Mouse (Mus musculus): ENCODE measurements around the gene Scgb1a1. TPM values are rescaled to one million over a fixed set of nuclear protein-coding genes. Genes with fewer than 3 reads are reported as not detected.

Scgb1a1 gene
- polyA plus RNA-seq, 1 experiment from 2014 or later = not detected

DNA sequence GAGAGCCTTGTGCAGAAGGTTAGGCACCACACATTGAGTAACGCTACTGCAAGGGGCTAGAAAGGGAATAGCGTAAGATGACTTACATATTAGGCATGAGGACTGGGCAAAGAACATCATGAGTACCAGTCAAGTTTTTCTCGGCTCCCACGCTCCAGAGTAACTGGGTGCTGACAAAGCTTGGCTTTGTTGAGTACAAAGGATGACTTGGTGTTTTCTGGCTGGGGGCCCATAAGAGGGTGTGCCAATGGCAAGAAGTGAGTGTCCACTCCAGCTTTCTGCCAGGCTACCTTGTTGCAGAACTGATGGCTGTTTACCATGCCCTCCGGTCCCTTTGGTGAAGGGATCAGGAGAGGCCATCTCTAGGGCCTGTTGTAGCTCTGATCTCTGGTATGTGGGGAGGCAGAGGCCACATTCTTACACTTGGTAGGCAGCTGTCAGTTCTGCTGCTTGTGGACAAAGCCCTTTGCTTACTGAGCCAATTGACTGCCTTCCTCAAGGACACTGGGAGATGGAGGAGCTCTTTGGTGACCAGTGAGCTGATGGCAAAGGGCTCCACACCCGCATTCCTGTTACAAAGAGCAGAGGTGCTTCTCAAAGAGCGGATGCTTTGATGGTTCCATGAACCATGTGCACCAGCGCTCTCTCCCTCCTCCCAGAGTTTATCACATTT, 26.4 kb downstream of the Scgb1a1 start:
- Histone ChIP-seq H3K4me2 (ENCODE audit: low read length) (no peak overlapping the region), H3K9me3 (replicated peaks; ENCODE audit: low read length) (no peaks in the 10 kb centered on the region), H3K4me1 (replicated peaks; ENCODE audit: insufficient read depth, low read length) (peaks cover 5% of the 10 kb centered on the region; the same call in 1 of the 2 replicates), H3K4me3 (replicated peaks; ENCODE audit: low read depth, low read length) (no peak overlapping the region), H3K36me3 (ENCODE audit: insufficient read depth, low read length) (no peaks in the 10 kb centered on the region), H3K27me3 (ENCODE audit: insufficient read depth, low read length) (no peaks in the 10 kb centered on the region), H3K9ac (ENCODE audit: low read depth, low read length) (no peak overlapping the region), H3K27ac (no peak overlapping the region)
- TF ChIP-seq CTCF (IDR thresholded peaks at IDR 0.05; ENCODE audit: low read depth) = no peak
- WGBS = 92% methylated on average over 8 of the region's 8 CpGs
- ATAC-seq (replicated peaks; ENCODE audit: low FRiP score, low read depth) (no peak), DNase-seq (ENCODE audit: low spot score) (no peak)

GRCm38 (mm10) chr19:9060103-9060502, 27.7 kb downstream of the Scgb1a1 start:
- H3K4me1 ChIP-seq (replicated peaks; ENCODE audit: insufficient read depth, low read length) = no peaks in the 10 kb centered on the region
- no peaks in the 10 kb centered on the region for H3K27me3 ChIP-seq (ENCODE audit: insufficient read depth, low read length)
- H3K9me3 ChIP-seq (replicated peaks; ENCODE audit: low read length) = no peaks in the 10 kb centered on the region
- no peak overlapping the region for H3K27ac ChIP-seq
- no peak overlapping the region for H3K9ac ChIP-seq (ENCODE audit: low read depth, low read length)
- no peak for TF ChIP-seq CTCF (IDR thresholded peaks at IDR 0.05; ENCODE audit: low read depth)
- no peak overlapping the region for H3K4me3 ChIP-seq (replicated peaks; ENCODE audit: low read depth, low read length)
- ATAC-seq (replicated peaks; ENCODE audit: low FRiP score, low read depth) (no peak), DNase-seq (ENCODE audit: low spot score) (no peak)
- no peaks in the 10 kb centered on the region for H3K36me3 ChIP-seq (ENCODE audit: insufficient read depth, low read length)
- H3K4me2 ChIP-seq (ENCODE audit: low read length) = no peak overlapping the region
- 67% methylated on average over 4 of the region's 4 CpGs for WGBS

DNA sequence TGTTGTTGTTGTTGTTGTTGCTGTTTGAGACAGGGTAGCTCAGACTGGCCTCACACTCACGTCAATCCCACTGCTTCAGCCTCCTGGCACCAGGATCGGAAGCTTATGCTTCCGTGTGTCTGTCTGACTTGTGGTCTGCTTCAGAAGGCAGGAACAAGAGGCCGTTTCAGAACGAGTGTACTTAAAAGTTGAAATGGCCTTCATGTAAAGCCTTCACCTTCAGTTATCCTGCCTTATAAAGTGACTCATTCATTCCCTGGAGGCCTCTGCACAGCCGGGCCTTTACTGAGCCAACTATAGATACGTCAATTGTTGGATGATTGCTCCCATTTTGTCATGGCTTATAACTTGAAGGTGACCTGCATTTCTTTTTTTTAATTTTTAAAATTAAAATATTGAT, 28.4 kb downstream of the Scgb1a1 start:
- H3K27ac ChIP-seq = no peak overlapping the region
- DNase-seq (ENCODE audit: low spot score) (no peak), ATAC-seq (replicated peaks; ENCODE audit: low FRiP score, low read depth) (no peak)
- no peak overlapping the region for H3K4me3 ChIP-seq (replicated peaks; ENCODE audit: low read depth, low read length)
- no peak overlapping the region for H3K4me2 ChIP-seq (ENCODE audit: low read length)
- no peaks in the 10 kb centered on the region for H3K36me3 ChIP-seq (ENCODE audit: insufficient read depth, low read length)
- H3K4me1 ChIP-seq (replicated peaks; ENCODE audit: insufficient read depth, low read length) = no peaks in the 10 kb centered on the region
- H3K27me3 ChIP-seq (ENCODE audit: insufficient read depth, low read length) = no peaks in the 10 kb centered on the region
- no peak for TF ChIP-seq CTCF (IDR thresholded peaks at IDR 0.05; ENCODE audit: low read depth)
- 68% methylated on average over 7 of the region's 7 CpGs for WGBS
- H3K9ac ChIP-seq (ENCODE audit: low read depth, low read length) = no peak overlapping the region
- no peaks in the 10 kb centered on the region for H3K9me3 ChIP-seq (replicated peaks; ENCODE audit: low read length)

GRCm38 (mm10) chr19:9058944-9059343, 28.8 kb downstream of the Scgb1a1 start:
- H3K36me3 ChIP-seq (ENCODE audit: insufficient read depth, low read length) = no peaks in the 10 kb centered on the region
- no peak overlapping the region for H3K4me2 ChIP-seq (ENCODE audit: low read length)
- no peak for TF ChIP-seq CTCF (IDR thresholded peaks at IDR 0.05; ENCODE audit: low read depth)
- H3K9ac ChIP-seq (ENCODE audit: low read depth, low read length) = no peak overlapping the region
- H3K27ac ChIP-seq = no peak overlapping the region
- no peaks in the 10 kb centered on the region for H3K4me1 ChIP-seq (replicated peaks; ENCODE audit: insufficient read depth, low read length)
- ATAC-seq (replicated peaks; ENCODE audit: low FRiP score, low read depth) = no peak
- no peaks in the 10 kb centered on the region for H3K9me3 ChIP-seq (replicated peaks; ENCODE audit: low read length)
- 76% methylated on average over 4 of the region's 4 CpGs for WGBS
- DNase-seq (ENCODE audit: low spot score) = no peak
- no peaks in the 10 kb centered on the region for H3K27me3 ChIP-seq (ENCODE audit: insufficient read depth, low read length)
- H3K4me3 ChIP-seq (replicated peaks; ENCODE audit: low read depth, low read length) = no peak overlapping the region

DNA sequence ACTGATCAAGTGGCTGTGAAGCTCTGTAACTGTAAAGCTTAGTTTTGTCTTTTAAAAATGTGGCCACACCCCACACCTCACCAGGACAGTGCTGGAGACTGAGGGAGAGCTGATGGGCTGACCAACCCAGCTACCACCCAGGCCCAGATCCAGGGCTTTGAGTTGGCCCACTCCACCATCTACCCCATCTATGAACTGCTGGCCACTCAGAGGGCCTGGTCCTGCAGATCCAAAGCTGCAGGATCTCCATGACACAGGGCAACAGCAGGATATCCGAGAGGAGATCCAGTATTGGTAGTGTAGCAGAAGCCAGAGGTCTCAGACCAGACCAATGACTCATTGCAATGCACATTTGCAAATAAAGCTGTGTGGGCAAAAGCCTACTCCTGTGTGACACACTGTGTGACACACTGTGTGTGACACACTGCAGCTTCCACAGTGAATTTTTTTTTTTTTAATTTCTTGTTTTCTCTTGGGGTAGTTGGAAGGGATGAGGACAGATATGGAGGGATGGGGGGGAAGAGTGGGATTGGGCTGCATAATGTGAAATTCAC, 29.4 kb downstream of the Scgb1a1 start:
- 69% methylated on average over 1 of the region's 1 CpGs for WGBS
- no peak for ATAC-seq (replicated peaks; ENCODE audit: low FRiP score, low read depth)
- H3K9me3 ChIP-seq (replicated peaks; ENCODE audit: low read length) = no peaks in the 10 kb centered on the region

GRCm38 (mm10) chr19:9057679-9058078, 30.1 kb downstream of the Scgb1a1 start:
- TF ChIP-seq CTCF (IDR thresholded peaks at IDR 0.05; ENCODE audit: low read depth) = no peak
- Histone ChIP-seq H3K9me3 (replicated peaks; ENCODE audit: low read length) (no peaks in the 10 kb centered on the region), H3K4me2 (ENCODE audit: low read length) (no peak overlapping the region), H3K9ac (ENCODE audit: low read depth, low read length) (no peak overlapping the region), H3K4me1 (replicated peaks; ENCODE audit: insufficient read depth, low read length) (no peaks in the 10 kb centered on the region), H3K27me3 (ENCODE audit: insufficient read depth, low read length) (no peaks in the 10 kb centered on the region), H3K36me3 (ENCODE audit: insufficient read depth, low read length) (no peaks in the 10 kb centered on the region), H3K4me3 (replicated peaks; ENCODE audit: low read depth, low read length) (no peak overlapping the region), H3K27ac (no peak overlapping the region)
- no peak for ATAC-seq (replicated peaks; ENCODE audit: low FRiP score, low read depth)
- DNase-seq (ENCODE audit: low spot score) = no peak

More for the DNA sequence above, 29.4 kb downstream of the Scgb1a1 start:
- H3K27me3 ChIP-seq (ENCODE audit: insufficient read depth, low read length) = no peaks in the 10 kb centered on the region
- no peak overlapping the region for H3K4me3 ChIP-seq (replicated peaks; ENCODE audit: low read depth, low read length)
- H3K27ac ChIP-seq = no peak overlapping the region
- no peak overlapping the region for H3K9ac ChIP-seq (ENCODE audit: low read depth, low read length)
- no peak overlapping the region for H3K4me2 ChIP-seq (ENCODE audit: low read length)
- H3K4me1 ChIP-seq (replicated peaks; ENCODE audit: insufficient read depth, low read length) = no peaks in the 10 kb centered on the region
- no peak for DNase-seq (ENCODE audit: low spot score)
- no peaks in the 10 kb centered on the region for H3K36me3 ChIP-seq (ENCODE audit: insufficient read depth, low read length)
- no peak for TF ChIP-seq CTCF (IDR thresholded peaks at IDR 0.05; ENCODE audit: low read depth)

Measured in kidney, postnatal 0 days (tissue).